Mouse (Mus musculus): ENCODE results near the gene Nfix. TPM values are rescaled to one million over a fixed set of nuclear protein-coding genes. Genes with fewer than 3 reads are reported as not detected.

Nfix gene
- 34.0 and 46.8 TPM in 2 replicates for polyA plus RNA-seq (2012; rRNA removed)

DNA sequence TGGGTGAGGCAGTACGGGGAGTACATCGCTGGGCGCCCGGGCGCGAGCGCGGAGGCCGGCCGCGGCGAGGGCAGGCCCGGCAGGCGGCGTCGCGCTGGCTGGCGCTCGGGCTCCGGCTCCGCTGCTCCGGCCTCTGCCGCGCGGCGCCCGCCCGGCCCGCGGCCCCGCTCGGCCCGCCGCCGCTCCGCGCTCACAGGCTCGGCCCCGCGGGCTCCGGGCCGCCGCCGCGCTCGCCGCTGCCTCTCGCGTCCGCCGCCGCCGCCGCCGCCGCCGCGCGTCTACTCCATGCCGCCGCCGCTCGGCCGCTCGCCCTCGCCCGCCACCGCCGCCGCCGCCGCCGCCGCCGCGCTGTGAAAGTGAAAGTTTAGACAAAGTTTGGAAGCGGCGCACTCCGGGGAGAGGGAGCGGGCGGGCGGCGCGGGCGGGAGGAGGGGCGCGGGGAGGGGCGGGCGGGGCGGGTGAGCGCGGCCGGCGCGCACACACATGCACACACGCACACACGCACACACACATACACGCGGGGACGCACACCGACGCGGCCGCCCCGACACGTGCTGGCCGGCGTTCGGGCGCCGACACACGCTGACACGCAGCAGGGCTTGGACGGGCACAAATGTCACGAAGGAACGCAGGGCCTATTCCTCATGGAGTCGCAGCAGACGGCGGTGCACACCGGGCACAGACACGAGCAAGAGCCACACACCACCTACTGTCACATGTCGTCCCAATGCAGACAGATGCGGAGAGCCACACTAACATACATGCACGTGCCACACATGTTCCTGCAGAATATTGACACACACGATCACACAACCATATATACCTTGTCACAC is at the start of gene Nfix:
Gene Nfix (minus strand): TSS at position 346 of the 833 bp plus-strand sequence.
- peak; percentile 71 for DNase-seq (ENCODE audit: low read depth)
- no peak for TF ChIP-seq POLR2A (IDR thresholded peaks at IDR 0.05; ENCODE audit: borderline replicate concordance, extremely low read depth, insufficient read depth, insufficient read length, poor library complexity, severe bottlenecking)
- TF ChIP-seq CTCF (IDR thresholded peaks at IDR 0.05; ENCODE audit: borderline replicate concordance, extremely low read depth, insufficient read depth, insufficient read length) = no peak

DNA sequence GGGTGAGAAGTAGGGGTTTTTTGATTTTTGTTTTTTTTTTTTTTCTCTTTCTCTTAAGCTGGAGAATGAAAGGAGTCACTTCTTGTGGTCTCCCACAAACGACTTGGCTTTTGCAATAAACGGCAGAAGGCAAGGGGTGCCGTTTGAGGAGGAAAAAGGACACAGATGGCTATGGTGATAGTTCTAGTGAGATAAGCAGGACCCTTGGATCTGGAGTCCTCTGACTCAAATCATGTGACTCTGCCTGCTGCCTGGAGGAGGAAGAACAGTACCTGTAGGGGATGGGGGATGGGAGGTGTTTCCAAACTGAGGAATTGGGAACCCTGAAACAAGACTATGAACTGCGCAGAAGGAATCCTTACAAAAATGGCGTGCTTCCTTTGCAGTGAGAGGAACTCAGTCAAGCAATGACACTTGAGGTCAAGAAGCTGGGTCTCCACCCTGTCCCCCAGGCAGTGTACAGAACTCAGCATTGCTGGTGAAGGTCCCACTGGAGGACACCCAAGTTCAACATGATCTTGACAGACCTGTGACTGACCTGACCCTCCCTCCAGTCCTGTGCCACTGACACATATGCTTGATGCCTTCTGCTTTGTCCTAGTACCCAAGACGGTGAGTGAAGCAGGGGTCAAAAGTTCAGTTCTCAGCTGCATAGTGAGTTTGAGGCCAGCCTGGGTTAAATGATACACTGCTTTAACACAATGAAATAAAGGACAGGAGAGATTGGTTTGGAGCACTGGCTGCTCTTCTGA is 47.7 kb upstream of the Nfix start:
- TF ChIP-seq POLR2A (IDR thresholded peaks at IDR 0.05; ENCODE audit: borderline replicate concordance, extremely low read depth, insufficient read depth, insufficient read length, poor library complexity, severe bottlenecking) (no peak), CTCF (IDR thresholded peaks at IDR 0.05; ENCODE audit: borderline replicate concordance, extremely low read depth, insufficient read depth, insufficient read length) (no peak)
- DNase-seq (ENCODE audit: low read depth) = no peak

DNA sequence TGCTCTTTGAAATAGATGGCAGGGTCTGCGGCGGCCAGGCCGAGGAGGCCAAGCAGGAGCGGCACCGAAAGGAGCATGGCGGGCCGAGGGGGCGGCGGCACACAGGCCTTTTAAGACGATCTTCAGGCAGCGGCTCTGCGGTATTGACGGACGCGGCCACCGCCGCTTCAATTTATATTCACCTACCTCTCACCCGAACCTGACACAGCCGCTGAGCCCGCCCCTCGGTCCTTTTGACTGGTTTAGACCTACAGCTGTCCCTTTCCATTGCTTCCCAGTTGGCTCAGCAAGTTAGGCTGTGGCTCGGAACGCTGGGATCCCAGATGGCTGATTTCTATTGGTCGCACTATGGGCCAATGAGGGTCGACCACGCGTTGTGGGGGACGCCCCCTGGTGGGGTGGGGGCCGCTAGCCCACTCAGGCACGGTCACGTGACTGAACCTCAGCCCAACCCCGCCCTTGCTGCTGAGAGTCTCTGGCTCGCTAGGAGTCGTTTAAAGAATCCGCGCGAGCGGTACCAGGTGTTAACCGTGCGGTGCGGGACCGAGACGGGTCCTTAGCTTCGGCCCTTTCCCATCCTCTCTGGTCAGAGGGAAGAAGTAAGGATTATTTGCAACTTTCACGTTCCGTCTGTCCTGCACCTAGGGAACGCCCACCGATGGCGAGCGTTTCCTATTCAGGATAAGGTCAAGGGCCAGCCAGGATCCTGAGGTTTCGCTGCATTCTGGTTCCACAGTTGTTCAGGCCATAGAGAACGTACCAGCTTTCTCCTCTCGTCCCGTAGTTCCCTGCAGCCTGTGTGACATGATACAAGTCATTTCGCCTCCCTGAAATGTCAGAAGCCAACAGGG is 46.8 kb upstream of the Nfix start, which contains the start of gene Calr:
Gene Calr (minus strand): TSS at position 213 of the 851 bp plus-strand sequence.
- TF ChIP-seq CTCF (IDR thresholded peaks at IDR 0.05; ENCODE audit: borderline replicate concordance, extremely low read depth, insufficient read depth, insufficient read length) (no peak), POLR2A (IDR thresholded peaks at IDR 0.05; ENCODE audit: borderline replicate concordance, extremely low read depth, insufficient read depth, insufficient read length, poor library complexity, severe bottlenecking) (peak; percentile 98)

DNA sequence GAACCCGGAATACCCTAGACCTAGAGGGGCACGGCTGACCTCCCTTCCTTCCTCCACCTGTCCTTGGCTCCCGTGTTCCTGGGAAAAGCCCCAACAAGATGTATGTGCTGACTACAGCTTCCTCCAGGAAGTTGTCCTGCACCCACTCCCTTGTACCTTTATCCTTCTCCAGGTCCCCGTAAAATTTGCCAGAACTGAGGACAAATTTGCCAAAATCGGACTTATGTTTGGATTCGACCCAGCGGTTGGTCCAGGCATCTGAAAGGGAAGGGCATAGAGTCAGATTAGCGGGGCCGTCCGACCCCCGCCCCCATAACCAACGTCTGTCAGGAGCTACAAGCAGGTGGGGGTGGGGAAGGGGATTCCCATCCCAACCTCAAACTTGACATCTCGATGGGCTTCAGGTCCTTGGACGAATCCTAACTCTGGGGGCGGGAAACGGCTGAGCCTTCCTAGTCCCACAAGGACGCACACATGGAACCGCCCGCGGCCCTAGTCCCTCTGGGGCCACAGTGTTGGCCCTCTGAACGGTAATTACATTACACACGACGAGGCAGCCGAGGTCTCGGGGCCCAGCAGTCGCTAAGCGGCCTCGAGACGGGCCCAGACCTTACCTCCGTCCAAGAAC is 46.1 kb upstream of the Nfix start:
- no peak for DNase-seq (ENCODE audit: low read depth)
- TF ChIP-seq CTCF (IDR thresholded peaks at IDR 0.05; ENCODE audit: borderline replicate concordance, extremely low read depth, insufficient read depth, insufficient read length) (no peak), POLR2A (IDR thresholded peaks at IDR 0.05; ENCODE audit: borderline replicate concordance, extremely low read depth, insufficient read depth, insufficient read length, poor library complexity, severe bottlenecking) (no peak)

More for the DNA sequence above, 46.8 kb upstream of the Nfix start, which contains the start of gene Calr:
- peak; percentile 100 for DNase-seq (ENCODE audit: low read depth)

DNA sequence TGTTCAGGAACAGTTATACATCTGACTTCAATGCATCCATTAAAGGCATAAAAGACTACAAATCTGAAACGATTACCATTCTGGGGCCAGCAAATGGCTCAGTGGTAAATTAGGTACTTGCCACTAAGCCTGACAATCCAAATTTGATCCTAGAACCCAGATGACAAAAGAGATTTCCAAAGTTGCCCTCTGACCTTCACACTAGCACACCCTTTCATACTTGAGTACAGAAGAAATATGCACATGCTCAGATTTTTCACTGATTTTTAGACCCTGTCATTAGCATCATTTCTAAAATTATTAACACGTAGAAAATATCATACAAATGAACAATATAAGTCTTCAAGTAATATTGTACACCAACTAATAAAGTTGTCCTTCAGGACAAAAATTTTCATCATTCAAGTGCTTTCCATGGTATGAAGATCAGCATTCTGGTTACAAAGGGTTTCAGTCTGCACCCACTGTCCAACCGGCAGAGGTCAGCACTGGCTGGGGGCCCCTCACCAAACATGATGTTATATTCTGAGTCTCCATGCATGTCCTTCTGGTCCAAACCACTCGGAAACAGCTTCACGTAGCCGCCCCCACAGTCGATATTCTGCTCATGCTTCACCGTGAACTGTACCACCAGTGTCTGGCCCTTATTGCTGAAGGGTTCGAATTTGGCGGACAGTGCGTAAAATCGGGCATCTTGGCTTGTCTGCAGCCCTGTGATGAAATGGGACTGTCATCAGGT is 45.4 kb upstream of the Nfix start:
- TF ChIP-seq POLR2A (IDR thresholded peaks at IDR 0.05; ENCODE audit: borderline replicate concordance, extremely low read depth, insufficient read depth, insufficient read length, poor library complexity, severe bottlenecking) (no peak), CTCF (IDR thresholded peaks at IDR 0.05; ENCODE audit: borderline replicate concordance, extremely low read depth, insufficient read depth, insufficient read length) (peak; percentile 57)
- peak; percentile 64 for DNase-seq (ENCODE audit: low read depth)

DNA sequence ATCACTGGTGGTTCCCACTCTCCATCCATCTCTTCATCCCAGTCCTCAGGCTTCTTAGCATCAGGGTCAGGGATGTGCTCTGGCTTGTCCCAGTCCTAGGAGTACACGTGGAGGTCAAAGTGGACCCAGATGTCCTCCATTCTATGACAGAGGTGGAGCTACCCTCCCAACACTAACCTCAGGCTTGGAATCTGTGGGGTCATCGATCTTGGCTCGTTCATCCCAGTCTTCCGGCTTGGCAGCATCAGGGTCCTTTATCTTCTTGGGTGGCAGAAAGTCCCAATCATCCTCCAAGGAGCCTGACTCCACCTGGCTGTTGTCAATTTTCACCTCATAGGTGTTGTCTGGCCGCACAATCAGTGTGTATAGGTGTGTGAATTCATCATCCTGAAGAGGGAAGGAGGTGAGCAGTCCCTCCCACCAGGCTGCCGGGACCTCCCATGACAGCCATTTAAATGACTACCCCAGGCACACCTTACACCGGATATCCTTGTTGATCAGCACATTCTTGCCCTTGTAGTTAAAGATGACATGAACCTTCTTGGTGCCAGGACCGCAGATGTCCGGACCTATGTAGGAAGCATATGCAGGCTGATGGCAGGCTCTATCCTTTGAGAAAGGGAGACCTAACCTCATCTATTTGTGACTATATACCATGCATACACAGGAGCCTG is 44.4 kb upstream of the Nfix start:
- no peak for TF ChIP-seq CTCF (IDR thresholded peaks at IDR 0.05; ENCODE audit: borderline replicate concordance, extremely low read depth, insufficient read depth, insufficient read length)
- no peak for TF ChIP-seq POLR2A (IDR thresholded peaks at IDR 0.05; ENCODE audit: borderline replicate concordance, extremely low read depth, insufficient read depth, insufficient read length, poor library complexity, severe bottlenecking)
- DNase-seq (ENCODE audit: low read depth) = no peak

DNA sequence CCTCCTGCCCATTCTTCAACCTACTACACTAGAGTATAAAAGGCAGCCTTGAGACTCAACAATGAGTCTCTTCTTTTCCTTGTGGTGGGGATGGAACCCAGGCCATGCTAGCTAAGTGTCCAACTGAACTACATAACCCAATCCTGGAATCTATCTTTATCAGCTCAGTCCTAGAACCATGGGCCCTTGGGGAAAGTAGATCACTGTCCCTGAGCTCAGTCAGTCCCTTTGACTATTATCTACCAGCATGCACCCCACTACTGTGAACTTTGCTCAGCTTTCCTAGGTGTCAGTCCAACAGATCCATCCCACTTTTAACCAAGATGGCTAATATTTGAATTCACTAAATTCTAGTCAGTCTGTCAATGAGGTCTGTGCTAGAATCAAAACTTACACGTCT is 41.4 kb upstream of the Nfix start:
- TF ChIP-seq POLR2A (IDR thresholded peaks at IDR 0.05; ENCODE audit: borderline replicate concordance, extremely low read depth, insufficient read depth, insufficient read length, poor library complexity, severe bottlenecking) (no peak), CTCF (IDR thresholded peaks at IDR 0.05; ENCODE audit: borderline replicate concordance, extremely low read depth, insufficient read depth, insufficient read length) (no peak)
- no peak for DNase-seq (ENCODE audit: low read depth)

DNA sequence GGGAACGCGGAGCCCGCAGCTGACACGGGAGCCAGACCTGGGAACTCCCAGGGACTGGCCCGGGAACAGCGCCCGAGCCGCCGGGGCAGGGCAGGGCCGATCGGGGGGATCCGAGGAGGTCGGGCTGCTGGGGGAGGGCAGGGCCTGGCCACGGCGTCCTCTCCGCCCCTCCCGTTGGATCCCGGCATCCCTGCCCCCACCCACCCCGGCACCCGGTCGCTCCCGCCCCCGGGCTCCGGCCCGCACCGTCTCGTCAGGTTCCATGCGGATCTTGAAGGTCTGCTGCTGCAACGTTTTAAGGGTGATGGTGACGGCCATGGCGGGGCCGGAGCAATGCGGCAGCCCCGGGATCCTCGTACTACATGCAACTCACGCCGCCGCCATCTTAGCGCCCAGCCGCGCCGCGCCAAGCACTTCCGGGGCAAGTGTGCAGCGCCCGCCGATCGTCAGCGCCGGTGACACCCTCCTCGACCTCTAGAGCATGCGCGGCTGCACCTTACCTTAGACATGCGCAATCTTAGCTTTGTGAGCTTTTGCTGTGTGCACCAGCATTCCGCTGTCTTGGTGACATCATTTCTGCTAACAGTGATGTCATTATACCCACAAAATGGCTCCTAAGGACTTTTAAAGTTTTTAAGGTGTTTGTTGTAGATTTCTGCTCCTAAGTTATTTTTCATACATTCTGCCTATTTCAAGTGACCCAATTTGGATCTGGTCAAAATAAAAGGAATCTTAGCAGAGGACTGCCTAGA is 40.3 kb upstream of the Nfix start, which contains the start of gene Rad23a:
Gene Rad23a (minus strand): TSS at position 418 of the 752 bp plus-strand sequence.
- TF ChIP-seq POLR2A (IDR thresholded peaks at IDR 0.05; ENCODE audit: borderline replicate concordance, extremely low read depth, insufficient read depth, insufficient read length, poor library complexity, severe bottlenecking) (peak; percentile 87), CTCF (IDR thresholded peaks at IDR 0.05; ENCODE audit: borderline replicate concordance, extremely low read depth, insufficient read depth, insufficient read length) (no peak)
- peak; percentile 99 for DNase-seq (ENCODE audit: low read depth)

DNA sequence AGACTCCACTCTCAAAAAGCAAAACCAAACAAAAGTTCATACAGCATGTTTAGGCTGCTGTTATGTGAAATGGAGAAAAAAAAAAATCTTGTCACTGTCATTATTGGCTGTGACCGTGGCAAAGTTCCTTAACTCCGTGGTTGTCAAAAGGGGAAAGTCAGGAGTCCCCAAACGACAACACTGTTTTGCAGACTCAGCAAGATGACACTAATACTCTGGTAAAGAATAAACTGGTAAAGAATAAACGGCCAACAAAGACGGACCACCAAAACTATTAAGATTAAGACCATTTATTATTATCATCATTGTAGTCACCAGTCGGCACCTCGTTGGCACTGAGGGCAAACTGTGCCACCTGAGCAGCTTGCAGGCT is 39.7 kb upstream of the Nfix start:
- DNase-seq (ENCODE audit: low read depth) = no peak
- TF ChIP-seq POLR2A (IDR thresholded peaks at IDR 0.05; ENCODE audit: borderline replicate concordance, extremely low read depth, insufficient read depth, insufficient read length, poor library complexity, severe bottlenecking) = no peak
- no peak for TF ChIP-seq CTCF (IDR thresholded peaks at IDR 0.05; ENCODE audit: borderline replicate concordance, extremely low read depth, insufficient read depth, insufficient read length)

Data from brain, embryonic 14.5 days (tissue).